Mouse (Mus musculus): ENCODE measurements around the gene Cd276. TPM values are rescaled to one million over a fixed set of nuclear protein-coding genes. Genes with fewer than 3 reads are reported as not detected.

Cd276 gene
- total and polyA plus RNA-seq, 2 experiments from 2014 or later: 26.0 to 26.2 TPM

DNA sequence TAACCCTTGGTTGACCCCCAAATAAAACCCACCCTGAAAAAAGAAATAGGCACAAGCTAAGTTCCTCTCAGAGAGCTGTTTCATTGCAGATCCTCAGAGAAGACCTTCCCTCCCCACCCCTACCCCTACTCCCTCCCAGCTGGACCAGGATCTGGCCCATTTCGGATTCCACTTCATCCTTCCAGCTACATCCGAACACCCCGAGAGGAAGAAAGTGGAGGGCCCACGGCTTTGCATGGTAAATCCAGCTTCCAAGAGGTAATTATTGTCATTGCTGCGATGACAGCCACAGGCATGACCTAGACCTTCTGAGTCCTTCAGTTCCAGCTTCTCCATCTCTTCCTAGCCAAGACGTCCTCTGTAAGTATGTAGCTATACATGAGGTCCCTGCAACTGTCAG lies 4.3 kb downstream of the Cd276 start:
- Histone ChIP-seq H3K27me3 (ENCODE audit: insufficient read depth, low read length) (no peaks in the 10 kb centered on the region), H3K9ac (no peak overlapping the region), H3K4me3 (ENCODE audit: low read depth, low read length) (no peak overlapping the region), H3K4me1 (ENCODE audit: insufficient read depth) (peaks cover 14% of the 10 kb centered on the region; the same call in 1 of the 2 replicates), H3K9me3 (ENCODE audit: low read length) (no peaks in the 10 kb centered on the region), H3K36me3 (ENCODE audit: insufficient read depth) (no peaks in the 10 kb centered on the region), H3K27ac (ENCODE audit: low read depth, low read length) (no peak overlapping the region), H3K4me2 (ENCODE audit: low read depth) (no peak overlapping the region)
- DNase-seq (no peak), ATAC-seq (no peak)
- no peak for TF ChIP-seq CTCF (IDR thresholded peaks at IDR 0.05; ENCODE audit: low read depth)
- 93% methylated on average over 6 of the region's 6 CpGs for WGBS

DNA sequence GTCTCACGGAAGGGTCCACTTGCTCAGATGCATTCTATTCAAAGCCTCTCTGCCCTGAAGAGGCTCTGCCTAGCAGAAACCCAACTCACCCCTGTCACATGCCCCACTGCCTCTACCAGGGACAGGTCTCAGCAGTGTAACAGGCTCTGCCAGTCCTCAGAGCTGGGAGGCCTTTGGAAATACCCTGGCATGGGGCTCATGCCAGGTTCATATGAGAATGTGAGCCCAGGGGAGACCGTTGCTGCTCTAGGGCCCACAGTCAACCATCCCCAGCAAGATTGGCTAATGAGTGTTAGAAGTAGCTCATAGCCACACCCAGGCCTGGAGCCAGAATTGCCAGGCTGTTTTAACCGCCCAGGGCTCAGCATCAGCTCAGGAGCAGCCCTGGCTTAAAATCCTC lies 5.5 kb downstream of the Cd276 start:
- H3K9ac ChIP-seq: no peak overlapping the region
- H3K9me3 ChIP-seq (ENCODE audit: low read length): no peaks in the 10 kb centered on the region
- no peaks in the 10 kb centered on the region for H3K27me3 ChIP-seq (ENCODE audit: insufficient read depth, low read length)
- no peak overlapping the region for H3K4me2 ChIP-seq (ENCODE audit: low read depth)
- TF ChIP-seq CTCF (IDR thresholded peaks at IDR 0.05; ENCODE audit: low read depth): no peak
- H3K27ac ChIP-seq (ENCODE audit: low read depth, low read length): no peak overlapping the region
- peaks cover 11% of the 10 kb centered on the region; the same call in 1 of the 2 replicates for H3K4me1 ChIP-seq (ENCODE audit: insufficient read depth)
- ATAC-seq (no peak), DNase-seq (no peak)
- WGBS: 63% methylated on average over 3 of the region's 3 CpGs
- H3K36me3 ChIP-seq (ENCODE audit: insufficient read depth): no peaks in the 10 kb centered on the region
- no peak overlapping the region for H3K4me3 ChIP-seq (ENCODE audit: low read depth, low read length)

DNA sequence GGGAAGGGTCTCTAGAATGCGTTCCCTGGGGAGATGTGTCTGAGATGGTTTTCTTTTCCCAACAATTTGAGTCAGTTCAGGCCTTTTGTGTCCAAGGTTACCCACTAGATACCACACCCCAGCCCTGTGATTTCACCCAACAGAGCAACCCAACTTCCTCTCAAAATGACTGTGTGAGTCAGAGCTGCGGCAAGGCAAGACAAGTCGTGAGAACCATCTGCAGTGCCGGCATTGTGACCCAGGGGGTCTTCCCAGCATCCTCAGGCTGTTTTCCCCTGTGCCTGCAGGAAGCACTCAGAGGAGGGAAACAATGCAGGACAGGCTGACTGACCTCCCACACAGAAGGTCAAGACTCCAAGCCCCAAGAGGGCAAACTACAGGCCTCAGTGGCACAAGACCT lies 6.3 kb downstream of the Cd276 start:
- TF ChIP-seq CTCF (IDR thresholded peaks at IDR 0.05; ENCODE audit: low read depth): no peak
- Histone ChIP-seq H3K9ac (no peak overlapping the region), H3K36me3 (ENCODE audit: insufficient read depth) (no peaks in the 10 kb centered on the region), H3K9me3 (ENCODE audit: low read length) (no peaks in the 10 kb centered on the region), H3K4me1 (ENCODE audit: insufficient read depth) (peaks cover 11% of the 10 kb centered on the region; the same call in 1 of the 2 replicates), H3K27me3 (ENCODE audit: insufficient read depth, low read length) (no peaks in the 10 kb centered on the region), H3K27ac (ENCODE audit: low read depth, low read length) (no peak overlapping the region), H3K4me3 (ENCODE audit: low read depth, low read length) (no peak overlapping the region), H3K4me2 (ENCODE audit: low read depth) (no peak overlapping the region)
- DNase-seq (no peak), ATAC-seq (no peak)
- WGBS: 53% methylated on average over 4 of the region's 4 CpGs

DNA sequence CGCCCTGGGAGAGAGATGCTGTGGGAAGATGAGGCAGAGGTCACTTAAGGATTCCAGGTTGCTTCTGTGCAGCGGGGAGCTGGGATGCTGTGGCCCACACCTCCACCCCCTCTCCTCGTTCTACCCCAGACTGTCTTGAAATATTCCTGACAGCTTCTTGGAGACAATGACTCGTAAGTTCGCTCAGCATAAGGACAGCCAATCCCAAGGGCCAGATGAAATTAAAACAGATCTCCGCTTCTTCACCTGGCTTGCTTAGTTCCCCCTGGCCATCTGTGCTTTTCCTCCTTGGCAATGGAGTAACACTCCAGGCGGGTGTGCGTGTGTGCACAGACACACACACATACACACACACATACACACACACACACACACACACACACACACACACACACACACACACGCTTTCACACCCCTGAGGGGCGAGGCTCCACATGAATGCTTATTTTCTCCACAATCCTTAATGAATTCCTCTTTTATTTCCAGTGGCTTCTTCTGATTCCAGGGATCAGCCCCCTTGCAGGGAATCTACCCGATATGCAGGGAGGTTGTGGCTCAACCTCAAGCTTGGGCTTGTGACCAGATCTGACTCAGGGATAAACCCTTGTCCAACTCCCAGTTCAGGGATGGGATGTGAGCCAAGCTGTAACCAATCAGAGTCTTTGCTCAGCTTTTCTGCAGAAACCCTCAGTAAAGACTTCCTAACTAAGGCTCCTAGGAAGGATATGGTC lies 8.4 kb downstream of the Cd276 start:
- H3K4me1 ChIP-seq (ENCODE audit: insufficient read depth): 0 out of 2 replicates have a peak, but pooled peaks cover 6% of the 10 kb centered on the region
- peak; percentile 14; the same call in 1 of the 2 replicates for ATAC-seq
- no peak overlapping the region for H3K4me2 ChIP-seq (ENCODE audit: low read depth)
- peak; percentile 36 for DNase-seq
- H3K36me3 ChIP-seq (ENCODE audit: insufficient read depth): no peaks in the 10 kb centered on the region
- H3K9me3 ChIP-seq (ENCODE audit: low read length): no peaks in the 10 kb centered on the region
- no peaks in the 10 kb centered on the region for H3K27me3 ChIP-seq (ENCODE audit: insufficient read depth, low read length)
- WGBS: 53% methylated on average over 11 of the region's 11 CpGs
- no peak overlapping the region for H3K4me3 ChIP-seq (ENCODE audit: low read depth, low read length)
- TF ChIP-seq CTCF (IDR thresholded peaks at IDR 0.05; ENCODE audit: low read depth): no peak
- no peak overlapping the region for H3K9ac ChIP-seq
- no peak overlapping the region for H3K27ac ChIP-seq (ENCODE audit: low read depth, low read length)

DNA sequence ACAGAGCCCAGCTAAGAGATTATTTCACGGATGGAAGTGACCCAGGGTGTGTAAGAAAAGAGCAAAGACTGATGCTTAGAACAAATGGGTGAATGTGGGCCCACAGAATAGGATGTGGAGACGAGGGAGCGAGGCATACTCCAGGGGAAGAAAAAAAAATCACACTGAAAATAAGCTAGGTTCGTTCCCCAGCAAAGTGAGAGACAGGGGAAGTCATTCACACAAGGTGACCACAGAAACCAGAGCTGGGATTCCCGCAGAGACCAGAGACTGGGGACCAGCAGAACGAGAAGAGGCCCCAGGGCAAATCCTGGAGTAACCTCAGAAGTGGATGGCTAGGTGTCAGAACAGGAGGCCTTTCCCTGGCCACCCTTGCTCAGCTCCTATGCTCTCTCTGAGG lies 9.8 kb downstream of the Cd276 start:
- Histone ChIP-seq H3K4me2 (ENCODE audit: low read depth) (peak overlapping the region; percentile 35; the same call in 1 of the 2 replicates), H3K27ac (ENCODE audit: low read depth, low read length) (peak overlapping the region; percentile 72), H3K36me3 (ENCODE audit: insufficient read depth) (no peaks in the 10 kb centered on the region), H3K9ac (peak overlapping the region; percentile 28; the same call in 1 of the 2 replicates), H3K4me1 (ENCODE audit: insufficient read depth) (0 out of 2 replicates have a peak, but pooled peaks cover 6% of the 10 kb centered on the region), H3K4me3 (ENCODE audit: low read depth, low read length) (no peak overlapping the region), H3K27me3 (ENCODE audit: insufficient read depth, low read length) (no peaks in the 10 kb centered on the region), H3K9me3 (ENCODE audit: low read length) (no peaks in the 10 kb centered on the region)
- no peak for DNase-seq
- 69% methylated on average over 6 of the region's 6 CpGs for WGBS
- no peak for TF ChIP-seq CTCF (IDR thresholded peaks at IDR 0.05; ENCODE audit: low read depth)
- no peak for ATAC-seq

DNA sequence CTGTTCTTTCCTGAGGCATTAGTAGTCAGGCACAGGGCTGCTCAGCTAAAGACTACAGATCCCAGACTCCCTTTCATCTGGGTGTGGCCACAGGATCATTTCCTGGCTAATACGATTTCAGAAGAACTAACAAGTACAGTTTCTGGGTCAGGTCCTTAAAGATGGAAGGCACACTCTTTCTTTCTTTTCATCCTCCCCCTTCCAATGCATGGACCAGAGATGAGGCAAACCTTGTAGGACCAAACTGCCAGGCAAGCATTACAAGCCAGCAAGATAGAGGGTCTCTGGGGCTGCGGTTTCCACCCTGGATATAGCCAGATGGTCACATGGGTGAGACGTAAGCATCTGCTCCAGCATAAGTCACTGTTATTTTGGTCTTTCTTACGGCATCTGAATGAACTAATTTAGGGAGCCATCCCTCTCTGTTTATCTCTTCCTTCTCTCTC lies 10.3 kb downstream of the Cd276 start:
- Histone ChIP-seq H3K9ac (peak overlapping the region; percentile 28), H3K4me3 (ENCODE audit: low read depth, low read length) (0 out of 2 replicates have a peak overlapping the region, but pooled peaks have one; percentile 16), H3K27ac (ENCODE audit: low read depth, low read length) (peak overlapping the region; percentile 72), H3K27me3 (ENCODE audit: insufficient read depth, low read length) (no peaks in the 10 kb centered on the region), H3K36me3 (ENCODE audit: insufficient read depth) (no peaks in the 10 kb centered on the region), H3K4me1 (ENCODE audit: insufficient read depth) (0 out of 2 replicates have a peak, but pooled peaks cover 6% of the 10 kb centered on the region), H3K4me2 (ENCODE audit: low read depth) (peak overlapping the region; percentile 35), H3K9me3 (ENCODE audit: low read length) (no peaks in the 10 kb centered on the region)
- ATAC-seq (peak; percentile 68), DNase-seq (peak; percentile 55)
- TF ChIP-seq CTCF (IDR thresholded peaks at IDR 0.05; ENCODE audit: low read depth): no peak
- WGBS: 49% methylated on average over 4 of the region's 4 CpGs

DNA sequence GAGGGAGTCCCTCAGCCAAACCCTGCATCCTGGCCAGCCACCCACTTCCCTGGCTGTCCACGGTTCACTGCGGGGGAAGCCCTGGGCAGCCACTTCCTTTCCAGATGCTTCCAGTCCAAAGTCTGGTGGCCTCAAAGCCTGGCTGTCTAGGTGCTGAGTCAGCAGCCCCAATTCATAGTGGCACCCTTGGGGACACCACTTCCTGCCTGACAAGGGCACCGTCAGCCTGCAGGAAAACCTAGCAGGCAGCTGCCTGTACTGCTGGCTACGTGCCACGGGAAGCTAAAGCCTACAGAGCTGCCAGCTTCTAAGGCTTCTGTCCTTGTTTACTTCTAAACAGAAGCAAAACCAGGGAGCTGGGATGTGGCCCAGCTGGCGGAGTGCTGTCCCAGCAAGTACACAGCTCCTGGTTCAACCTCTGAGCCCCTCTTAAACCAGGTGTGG lies 13.3 kb downstream of the Cd276 start:
- H3K36me3 ChIP-seq (ENCODE audit: insufficient read depth): peaks cover 13% of the 10 kb centered on the region
- H3K4me3 ChIP-seq (ENCODE audit: low read depth, low read length): no peak overlapping the region
- no peak overlapping the region for H3K4me2 ChIP-seq (ENCODE audit: low read depth)
- ATAC-seq: peak; percentile 63
- H3K9me3 ChIP-seq (ENCODE audit: low read length): no peaks in the 10 kb centered on the region
- no peak for TF ChIP-seq CTCF (IDR thresholded peaks at IDR 0.05; ENCODE audit: low read depth)
- no peaks in the 10 kb centered on the region for H3K27me3 ChIP-seq (ENCODE audit: insufficient read depth, low read length)
- H3K9ac ChIP-seq: no peak overlapping the region
- H3K4me1 ChIP-seq (ENCODE audit: insufficient read depth): 0 out of 2 replicates have a peak, but pooled peaks cover 1% of the 10 kb centered on the region
- DNase-seq: peak; percentile 82
- H3K27ac ChIP-seq (ENCODE audit: low read depth, low read length): no peak overlapping the region
- WGBS: 33% methylated on average over 6 of the region's 6 CpGs
